Mouse (Mus musculus): ENCODE results near the gene Itih3. TPM values are rescaled to one million over a fixed set of nuclear protein-coding genes. Genes with fewer than 3 reads are reported as not detected.

Itih3 gene
- polyA plus RNA-seq, 1 experiment from 2014 or later = 0.08 TPM

GRCm38 (mm10) chr14:30925492-30925891 is 1.9 kb upstream of the Itih3 start:
- no peak for ATAC-seq (ENCODE audit: low FRiP score)
- no peak overlapping the region for H3K9ac ChIP-seq
- no peaks in the 10 kb centered on the region for H3K9me3 ChIP-seq
- WGBS = 88% methylated on average over 3 of the region's 3 CpGs
- no peaks in the 10 kb centered on the region for H3K27me3 ChIP-seq
- H3K4me1 ChIP-seq = peaks cover 7% of the 10 kb centered on the region; the same call in 1 of the 2 replicates
- no peaks in the 10 kb centered on the region for H3K36me3 ChIP-seq (replicated peaks)
- H3K4me3 ChIP-seq (replicated peaks) = no peak overlapping the region
- no peak overlapping the region for H3K4me2 ChIP-seq
- no peak overlapping the region for H3K27ac ChIP-seq

- Histone ChIP-seq H3K4me2 (no peak overlapping the region), H3K4me3 (replicated peaks) (no peak overlapping the region), H3K27me3 (no peaks in the 10 kb centered on the region), H3K9me3 (no peaks in the 10 kb centered on the region), H3K9ac (no peak overlapping the region), H3K36me3 (replicated peaks) (no peaks in the 10 kb centered on the region), H3K27ac (no peak overlapping the region), H3K4me1 (peaks cover 7% of the 10 kb centered on the region; the same call in 1 of the 2 replicates)
- no peak for ATAC-seq (ENCODE audit: low FRiP score)
- 69% methylated on average over 8 of the region's 8 CpGs for WGBS
Observed at GRCm38 (mm10) chr14:30922053-30922670, 1.4 kb downstream of the Itih3 start.

GRCm38 (mm10) chr14:30916516-30916915 is 7.0 kb downstream of the Itih3 start:
- no peaks in the 10 kb centered on the region for H3K36me3 ChIP-seq (replicated peaks)
- H3K9ac ChIP-seq = no peak overlapping the region
- H3K4me2 ChIP-seq = no peak overlapping the region
- no peak overlapping the region for H3K4me3 ChIP-seq (replicated peaks)
- H3K27ac ChIP-seq = no peak overlapping the region
- no peaks in the 10 kb centered on the region for H3K4me1 ChIP-seq
- no peaks in the 10 kb centered on the region for H3K9me3 ChIP-seq
- 95% methylated on average over 1 of the region's 1 CpGs for WGBS
- no peak for ATAC-seq (ENCODE audit: low FRiP score)
- no peaks in the 10 kb centered on the region for H3K27me3 ChIP-seq

- H3K9me3 ChIP-seq = no peaks in the 10 kb centered on the region
- no peaks in the 10 kb centered on the region for H3K4me1 ChIP-seq
- no peak overlapping the region for H3K27ac ChIP-seq
- ATAC-seq (ENCODE audit: low FRiP score) = no peak
- no peak overlapping the region for H3K9ac ChIP-seq
- no peaks in the 10 kb centered on the region for H3K27me3 ChIP-seq
- 83% methylated on average over 5 of the region's 5 CpGs for WGBS
- H3K36me3 ChIP-seq (replicated peaks) = no peaks in the 10 kb centered on the region
- H3K4me2 ChIP-seq = no peak overlapping the region
- H3K4me3 ChIP-seq (replicated peaks) = no peak overlapping the region
Observed at GRCm38 (mm10) chr14:30913404-30913803, 10.2 kb downstream of the Itih3 start.

- Histone ChIP-seq H3K36me3 (replicated peaks) (no peaks in the 10 kb centered on the region), H3K4me3 (replicated peaks) (no peak overlapping the region), H3K9ac (no peak overlapping the region), H3K9me3 (no peaks in the 10 kb centered on the region), H3K27me3 (no peaks in the 10 kb centered on the region), H3K4me1 (no peaks in the 10 kb centered on the region), H3K4me2 (no peak overlapping the region), H3K27ac (no peak overlapping the region)
- WGBS = 82% methylated on average over 8 of the region's 8 CpGs
- no peak for ATAC-seq (ENCODE audit: low FRiP score)
Observed at GRCm38 (mm10) chr14:30912641-30913040, 10.9 kb downstream of the Itih3 start.

- WGBS = 96% methylated on average over 8 of the region's 8 CpGs
- H3K4me2 ChIP-seq = no peak overlapping the region
- H3K9me3 ChIP-seq = no peaks in the 10 kb centered on the region
- no peaks in the 10 kb centered on the region for H3K27me3 ChIP-seq
- H3K36me3 ChIP-seq (replicated peaks) = no peaks in the 10 kb centered on the region
- no peaks in the 10 kb centered on the region for H3K4me1 ChIP-seq
- no peak overlapping the region for H3K27ac ChIP-seq
- no peak overlapping the region for H3K4me3 ChIP-seq (replicated peaks)
- no peak for ATAC-seq (ENCODE audit: low FRiP score)
- H3K9ac ChIP-seq = no peak overlapping the region
Observed at GRCm38 (mm10) chr14:30911141-30911540, 12.4 kb downstream of the Itih3 start.

GRCm38 (mm10) chr14:30907814-30908265 is 15.7 kb downstream of the Itih3 start:
- Histone ChIP-seq H3K9me3 (no peaks in the 10 kb centered on the region), H3K27ac (no peak overlapping the region), H3K9ac (no peak overlapping the region), H3K4me1 (no peaks in the 10 kb centered on the region), H3K4me2 (no peak overlapping the region), H3K27me3 (0 out of 2 replicates have a peak, but pooled peaks cover 3% of the 10 kb centered on the region), H3K4me3 (replicated peaks) (no peak overlapping the region), H3K36me3 (replicated peaks) (no peaks in the 10 kb centered on the region)
- WGBS = 85% methylated on average over 3 of the region's 3 CpGs
- no peak for ATAC-seq (ENCODE audit: low FRiP score)

- no peaks in the 10 kb centered on the region for H3K9me3 ChIP-seq
- 88% methylated on average over 6 of the region's 6 CpGs for WGBS
- no peaks in the 10 kb centered on the region for H3K4me1 ChIP-seq
- no peak overlapping the region for H3K4me3 ChIP-seq (replicated peaks)
- H3K27me3 ChIP-seq = 0 out of 2 replicates have a peak, but pooled peaks cover 3% of the 10 kb centered on the region
- no peak overlapping the region for H3K9ac ChIP-seq
- no peak overlapping the region for H3K27ac ChIP-seq
- H3K4me2 ChIP-seq = no peak overlapping the region
- no peaks in the 10 kb centered on the region for H3K36me3 ChIP-seq (replicated peaks)
- ATAC-seq (ENCODE audit: low FRiP score) = no peak
Observed at GRCm38 (mm10) chr14:30906001-30906400, 17.6 kb downstream of the Itih3 start.

GRCm38 (mm10) chr14:30904307-30904706 is 19.3 kb downstream of the Itih3 start:
- H3K27me3 ChIP-seq = 0 out of 2 replicates have a peak, but pooled peaks cover 3% of the 10 kb centered on the region
- WGBS = 90% methylated on average over 8 of the region's 8 CpGs
- H3K36me3 ChIP-seq (replicated peaks) = no peaks in the 10 kb centered on the region
- no peaks in the 10 kb centered on the region for H3K9me3 ChIP-seq
- H3K4me2 ChIP-seq = no peak overlapping the region
- no peak overlapping the region for H3K4me3 ChIP-seq (replicated peaks)
- peaks cover 5% of the 10 kb centered on the region; the same call in 1 of the 2 replicates for H3K4me1 ChIP-seq
- no peak overlapping the region for H3K9ac ChIP-seq
- no peak for ATAC-seq (ENCODE audit: low FRiP score)
- H3K27ac ChIP-seq = no peak overlapping the region

GRCm38 (mm10) chr14:30903036-30903435 is 20.5 kb downstream of the Itih3 start:
- WGBS = 75% methylated on average over 3 of the region's 3 CpGs
- Histone ChIP-seq H3K9ac (no peak overlapping the region), H3K4me3 (replicated peaks) (no peak overlapping the region), H3K27ac (no peak overlapping the region), H3K27me3 (0 out of 2 replicates have a peak, but pooled peaks cover 3% of the 10 kb centered on the region), H3K36me3 (replicated peaks) (no peaks in the 10 kb centered on the region), H3K4me2 (no peak overlapping the region), H3K9me3 (no peaks in the 10 kb centered on the region), H3K4me1 (peaks cover 5% of the 10 kb centered on the region; the same call in 1 of the 2 replicates)
- ATAC-seq (ENCODE audit: low FRiP score) = no peak

- WGBS = 94% methylated on average over 5 of the region's 5 CpGs
- Histone ChIP-seq H3K27me3 (0 out of 2 replicates have a peak, but pooled peaks cover 3% of the 10 kb centered on the region), H3K9ac (no peak overlapping the region), H3K9me3 (no peaks in the 10 kb centered on the region), H3K36me3 (replicated peaks) (no peaks in the 10 kb centered on the region), H3K4me2 (no peak overlapping the region), H3K4me3 (replicated peaks) (no peak overlapping the region), H3K27ac (no peak overlapping the region), H3K4me1 (peaks cover 5% of the 10 kb centered on the region; the same call in 1 of the 2 replicates)
- no peak for ATAC-seq (ENCODE audit: low FRiP score)
Observed at GRCm38 (mm10) chr14:30902628-30903027, 20.9 kb downstream of the Itih3 start.

GRCm38 (mm10) chr14:30899972-30900371 is 23.6 kb downstream of the Itih3 start:
- Histone ChIP-seq H3K4me2 (no peak overlapping the region), H3K9ac (no peak overlapping the region), H3K4me1 (peaks cover 5% of the 10 kb centered on the region; the same call in 1 of the 2 replicates), H3K27me3 (0 out of 2 replicates have a peak, but pooled peaks cover 3% of the 10 kb centered on the region), H3K9me3 (no peaks in the 10 kb centered on the region), H3K4me3 (replicated peaks) (no peak overlapping the region), H3K27ac (no peak overlapping the region), H3K36me3 (replicated peaks) (no peaks in the 10 kb centered on the region)
- WGBS = 18% methylated on average over 3 of the region's 3 CpGs
- no peak for ATAC-seq (ENCODE audit: low FRiP score)

GRCm38 (mm10) chr14:30888271-30888732 is 35.3 kb downstream of the Itih3 start:
- 39% methylated on average over 6 of the region's 9 CpGs for WGBS
- Histone ChIP-seq H3K9ac (no peak overlapping the region), H3K36me3 (replicated peaks) (no peaks in the 10 kb centered on the region), H3K27me3 (no peaks in the 10 kb centered on the region), H3K4me1 (peaks cover 4% of the 10 kb centered on the region; the same call in 1 of the 2 replicates), H3K27ac (no peak overlapping the region), H3K4me3 (replicated peaks) (no peak overlapping the region), H3K4me2 (no peak overlapping the region), H3K9me3 (no peaks in the 10 kb centered on the region)
- ATAC-seq (ENCODE audit: low FRiP score) = no peak
